Mouse (Mus musculus) thymus, postnatal 25 days (tissue): ENCODE measurements around the gene Zdhhc9.
"Not testable (repeated sequence)": the region's sequence is repeated elsewhere in the genome, so short reads cannot be mapped to it uniquely, and the experiment has no call there.

Experiments used
- DNase-seq: peaks from one replicate; pipeline ENCODE4 v3.0.0; 2022

Zdhhc9 gene

DNA sequence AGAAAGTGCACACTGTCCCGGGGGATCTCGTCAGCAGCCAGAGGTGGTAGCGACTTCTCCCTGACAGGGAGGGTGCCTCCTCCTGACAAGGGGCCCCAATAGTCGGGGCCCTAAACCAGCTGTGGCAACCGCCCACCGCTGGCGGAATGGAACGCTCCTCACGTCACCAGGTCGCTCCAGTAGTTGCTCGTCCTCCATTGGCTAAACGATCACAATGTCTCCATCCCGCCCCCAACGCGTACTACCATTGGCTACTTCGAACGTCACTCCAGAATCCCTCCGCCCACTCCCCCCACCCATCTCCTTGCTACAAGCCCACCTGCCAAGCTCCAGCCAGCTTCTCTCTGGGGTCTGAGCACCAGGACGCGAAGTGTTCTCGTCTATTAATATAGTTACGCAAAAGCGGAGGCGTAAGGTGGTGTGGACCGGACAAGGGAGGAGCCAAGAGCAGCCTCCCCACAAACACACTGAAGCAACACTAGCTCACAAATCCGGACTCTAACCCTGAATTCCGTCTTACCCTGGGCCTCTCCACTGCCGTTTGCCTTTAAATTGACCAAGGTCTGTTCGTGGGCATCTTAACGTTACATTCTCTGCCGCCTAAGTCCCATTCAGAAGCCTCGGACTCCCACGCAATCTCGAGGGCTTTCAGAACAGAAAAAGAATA, at the start of gene Zdhhc9:
Gene Zdhhc9 (minus strand): TSS at position 360 of the 667 bp plus-strand sequence.
- DNase-seq: peak; percentile 91

DNA sequence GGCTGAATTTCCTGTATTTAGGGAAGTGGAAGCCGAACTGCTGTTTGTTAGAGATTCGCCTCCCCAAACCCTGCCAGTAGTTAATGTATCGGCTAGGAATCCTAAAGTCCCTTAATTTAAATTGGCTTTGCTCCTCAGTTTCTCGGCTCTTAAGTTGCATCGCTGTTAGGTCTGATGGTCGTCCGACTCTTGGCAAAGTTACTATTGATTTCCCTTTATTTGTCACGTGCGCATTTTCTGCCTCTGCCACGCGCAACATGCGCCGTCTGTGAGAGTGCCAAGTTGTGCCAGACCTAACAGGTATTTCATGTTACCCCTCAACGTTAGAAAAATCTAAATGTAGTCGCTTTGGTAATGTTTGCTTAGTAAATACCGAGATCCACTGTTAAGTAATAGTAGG, 48.3 kb upstream of the Zdhhc9 start:
- no peak for DNase-seq

DNA sequence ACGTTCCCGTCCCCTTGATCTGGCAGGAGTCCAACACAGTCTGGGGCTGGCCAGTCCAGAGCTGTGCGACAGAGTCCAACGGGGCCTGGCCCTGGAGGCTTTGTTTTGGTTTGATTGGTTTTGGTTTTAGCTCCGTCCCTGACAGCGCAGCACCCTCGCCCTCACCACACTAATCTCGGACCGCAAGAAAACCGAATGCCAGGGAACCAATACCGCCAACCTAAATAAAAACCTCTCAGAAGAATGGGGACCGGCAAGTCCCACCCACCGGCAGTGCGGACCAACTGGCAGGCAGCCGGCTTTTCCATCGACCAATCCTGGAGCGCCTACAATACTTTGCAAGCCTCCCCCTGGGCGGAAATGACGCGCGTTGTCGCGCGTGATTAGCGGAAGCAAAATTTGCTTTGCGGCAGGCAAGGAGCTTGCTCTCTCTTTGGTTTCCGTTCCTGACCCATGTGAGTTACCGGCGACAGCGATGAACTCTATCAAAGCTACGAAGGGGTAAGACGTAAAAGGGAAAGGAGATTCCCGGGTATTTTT, 47.9 kb upstream of the Zdhhc9 start, which contains the start of gene Utp14a:
Gene Utp14a (plus strand): TSS at position 395 of the 540 bp plus-strand sequence.
- DNase-seq: peak; percentile 89

GRCm38 (mm10) chrX:48255830-48256428, 47.3 kb upstream of the Zdhhc9 start:
- DNase-seq: no peak

DNA sequence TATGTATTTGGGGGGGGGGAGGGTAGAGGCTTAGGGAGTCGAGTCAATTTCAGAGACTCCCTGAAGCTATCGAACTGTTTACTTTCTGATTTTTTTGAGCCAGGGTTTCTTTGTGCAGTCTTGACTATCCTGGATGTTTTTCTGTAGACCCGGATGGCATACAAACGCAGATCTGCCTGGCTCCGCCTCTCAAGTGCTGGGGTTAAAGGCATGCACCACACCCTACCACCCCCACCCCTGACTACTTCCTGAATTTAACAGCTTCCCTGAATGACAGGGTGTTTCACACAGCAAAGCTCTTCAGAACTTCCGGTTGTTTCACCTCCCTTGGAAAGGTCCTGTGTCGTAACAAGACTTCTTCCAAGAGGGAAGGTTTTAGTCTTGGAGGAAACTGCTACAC, 25.7 kb upstream of the Zdhhc9 start:
- DNase-seq: peak; percentile 60

DNA sequence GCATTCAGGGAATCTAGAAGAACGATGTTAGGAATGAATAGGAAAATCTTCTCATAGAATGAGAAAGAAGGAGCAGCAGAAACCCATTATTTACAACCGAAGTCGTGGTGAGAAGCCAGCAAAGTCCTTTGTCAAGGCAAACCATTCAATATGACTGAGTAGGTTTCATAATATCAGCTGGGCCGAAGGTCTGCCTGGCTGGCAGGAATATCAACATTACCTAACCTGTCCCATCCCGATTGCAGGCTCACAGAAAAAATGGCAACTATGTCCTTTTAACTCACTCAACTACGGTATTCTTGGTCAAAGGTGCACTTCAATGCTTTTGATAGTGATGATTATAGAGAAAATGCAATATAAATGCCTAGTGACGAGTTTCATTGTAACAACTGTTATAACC, 17.5 kb upstream of the Zdhhc9 start:
- no peak for DNase-seq

- DNase-seq: no peak
These were observed 14.0 kb upstream of the Zdhhc9 start for GRCm38 (mm10) chrX:48222706-48223105.

GRCm38 (mm10) chrX:48219468-48219867, 10.8 kb upstream of the Zdhhc9 start:
- no peak for DNase-seq

DNA sequence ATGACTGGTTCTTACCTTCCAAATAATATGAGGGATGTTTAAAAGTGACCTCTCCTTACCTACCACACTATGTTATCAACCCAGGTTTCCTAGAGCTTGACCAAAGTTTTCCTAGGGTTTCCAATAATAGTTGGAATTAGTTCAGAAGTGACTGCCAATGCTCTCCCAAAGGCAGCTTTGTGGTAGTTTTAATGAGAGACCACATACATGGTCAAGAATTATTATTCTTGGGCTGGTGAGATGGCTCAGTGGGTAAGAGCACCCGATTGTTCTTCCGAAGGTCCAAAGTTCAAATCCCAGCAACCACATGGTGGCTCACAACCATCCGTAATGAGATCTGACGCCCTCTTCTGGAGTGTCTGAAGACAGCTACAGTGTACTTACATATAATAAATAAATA, 1.1 kb upstream of the Zdhhc9 start:
- DNase-seq: not testable (repeated sequence)

- peak; percentile 3 for DNase-seq
These were observed 754 bp downstream of the Zdhhc9 start for GRCm38 (mm10) chrX:48207761-48208487.

DNA sequence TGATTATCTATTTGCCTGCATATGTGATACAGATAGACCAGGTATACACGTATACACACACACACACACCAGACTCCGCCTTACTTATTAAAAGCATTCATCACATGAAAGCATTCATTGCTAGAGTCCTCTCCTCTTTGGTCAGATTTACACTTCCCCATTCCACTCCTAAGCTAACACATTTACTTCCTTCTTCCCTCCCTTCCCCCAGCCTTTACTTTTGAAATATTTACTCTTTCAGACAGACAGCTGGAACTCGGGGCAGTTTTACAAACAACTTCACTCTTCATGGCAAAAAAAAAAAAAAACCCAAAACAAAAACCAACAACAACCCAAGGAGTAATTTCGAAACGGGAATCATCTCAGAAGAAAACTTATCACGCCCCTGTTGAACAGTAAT, 4.2 kb downstream of the Zdhhc9 start:
- DNase-seq: no peak

- DNase-seq: no peak
These were observed 4.9 kb downstream of the Zdhhc9 start for GRCm38 (mm10) chrX:48203763-48204162.

GRCm38 (mm10) chrX:48202995-48203394, 5.7 kb downstream of the Zdhhc9 start:
- no peak for DNase-seq

DNA sequence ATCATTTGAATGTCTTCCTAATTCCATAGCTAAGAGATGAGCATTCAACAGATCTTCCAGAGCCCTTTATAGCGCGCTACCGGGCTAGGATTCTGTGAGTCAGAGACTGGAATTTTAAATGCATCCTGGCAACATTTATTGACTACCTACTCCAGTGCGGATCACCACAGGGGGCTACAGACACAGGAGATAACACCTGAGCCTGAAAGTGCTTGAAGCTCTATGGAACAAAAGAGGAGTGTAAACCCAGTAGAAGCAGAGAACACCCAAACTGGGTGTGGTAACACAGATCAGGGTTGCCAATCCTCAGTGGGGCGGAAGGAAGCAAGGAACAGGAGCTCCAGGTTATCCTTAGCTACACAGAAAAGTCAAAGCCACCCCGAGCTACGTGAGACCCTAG, 6.2 kb downstream of the Zdhhc9 start:
- no peak for DNase-seq

GRCm38 (mm10) chrX:48201973-48202372, 6.7 kb downstream of the Zdhhc9 start:
- no peak for DNase-seq

DNA sequence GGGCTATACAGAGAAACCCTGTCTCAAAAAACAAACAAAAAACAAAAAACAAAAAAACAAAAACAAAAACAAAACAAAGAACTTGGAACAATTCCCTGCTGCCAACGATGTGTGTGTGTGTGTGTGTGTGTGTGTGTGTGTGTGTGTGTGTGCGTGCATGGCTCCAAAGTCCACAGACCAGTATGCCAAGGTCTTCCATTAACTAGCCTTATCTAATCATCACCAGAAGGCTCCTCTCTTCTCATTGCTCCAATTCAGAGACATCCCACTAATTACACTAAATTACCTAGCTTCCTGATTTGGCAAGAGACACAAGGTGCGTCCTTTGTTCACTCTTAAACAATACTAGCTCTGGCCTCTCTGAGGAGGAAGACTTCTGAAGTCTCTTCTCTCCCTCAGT, 8.0 kb downstream of the Zdhhc9 start:
- DNase-seq: no peak

DNA sequence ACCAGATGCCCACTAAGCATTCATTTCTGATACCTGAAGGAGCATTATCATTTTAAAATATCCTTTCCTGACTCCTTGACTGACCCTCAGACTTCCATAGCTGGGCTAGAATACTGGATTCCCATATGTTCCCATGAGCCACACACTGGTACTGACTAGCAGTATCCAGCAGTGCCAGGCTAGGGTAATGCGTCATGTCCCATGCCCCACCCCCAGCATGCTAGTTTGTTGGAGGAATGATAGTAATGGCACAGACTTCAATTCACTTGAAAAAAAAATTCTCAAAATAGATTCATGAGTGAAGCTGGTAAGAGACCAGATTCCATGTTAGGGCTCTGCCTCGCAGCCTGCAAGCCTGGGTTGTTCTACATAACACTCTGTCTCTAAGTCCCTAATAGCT, 9.7 kb downstream of the Zdhhc9 start:
- no peak for DNase-seq

DNA sequence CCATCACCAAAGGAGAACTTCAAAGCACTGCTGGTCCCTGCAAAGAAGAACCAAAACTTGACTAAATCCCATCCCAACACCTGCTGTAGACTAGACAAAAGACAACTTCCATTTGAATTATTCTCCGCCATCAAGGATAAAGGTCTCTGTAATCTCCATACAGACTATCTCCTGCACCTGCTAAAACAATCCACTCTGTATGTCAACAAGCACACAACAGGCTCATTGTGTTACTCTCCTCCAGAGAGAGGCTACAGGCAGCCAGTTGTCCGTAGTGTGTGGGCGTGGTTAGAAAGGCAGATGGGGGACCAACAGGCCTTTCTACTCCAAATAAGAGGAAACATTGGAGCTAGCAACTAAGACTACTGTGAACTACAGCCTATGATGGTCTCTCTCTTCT, 10.8 kb downstream of the Zdhhc9 start:
- DNase-seq: no peak

- no peak for DNase-seq
These were observed 15.2 kb downstream of the Zdhhc9 start for GRCm38 (mm10) chrX:48193235-48194152.

GRCm38 (mm10) chrX:48191261-48191660, 17.4 kb downstream of the Zdhhc9 start:
- DNase-seq: no peak

DNA sequence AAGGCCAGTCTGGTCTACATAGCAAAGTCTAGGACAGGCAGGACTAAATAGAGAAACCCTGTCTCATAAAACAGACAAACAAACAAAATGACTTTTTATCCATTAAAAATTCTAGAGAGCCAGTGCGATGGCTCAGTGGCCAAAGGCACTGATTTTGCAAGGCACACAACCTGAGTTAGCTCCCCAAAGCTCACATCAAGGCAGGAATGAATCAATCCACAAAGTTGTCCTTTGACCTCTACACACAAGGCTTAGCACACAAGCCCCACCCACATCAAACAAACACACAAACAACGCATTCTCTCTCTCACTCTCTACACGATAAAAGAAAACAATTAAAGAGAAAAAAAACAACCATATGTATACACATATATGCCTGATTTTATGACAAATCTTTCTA, 24.0 kb downstream of the Zdhhc9 start:
- no peak for DNase-seq

- no peak for DNase-seq
These were observed 26.8 kb downstream of the Zdhhc9 start for GRCm38 (mm10) chrX:48181844-48182243.

DNA sequence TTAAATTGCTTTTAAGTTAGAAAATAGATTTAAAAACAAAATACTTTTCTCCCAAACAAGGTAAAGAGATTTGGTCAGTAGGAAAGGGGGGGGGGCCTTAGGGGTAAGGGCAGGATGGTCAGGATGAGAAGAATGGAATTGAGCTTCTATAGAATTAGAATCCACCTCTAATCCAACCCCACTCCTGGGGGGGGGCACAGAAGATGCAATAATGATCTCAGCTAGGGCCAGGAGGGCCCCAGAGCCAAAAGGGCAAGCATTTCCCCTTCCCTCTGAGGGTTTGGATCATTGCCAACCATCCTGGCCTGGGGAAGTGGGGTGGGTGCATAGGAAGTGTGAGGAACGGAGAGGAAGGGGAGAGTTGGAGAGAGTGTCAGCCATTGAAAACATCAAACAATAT, 38.3 kb downstream of the Zdhhc9 start:
- DNase-seq: no peak
